Mouse (Mus musculus) spleen, embryonic (tissue): ENCODE measurements around the gene Tcte1.

Source experiments
- CTCF ChIA-PET: fragments of 350-600 bp; sonication (Branson Sonifier 250); formaldehyde crosslinking; loops from one replicate; lab custom pipeline; 2022; lab: Charles Lee

The Tcte1 gene

GRCm38 (mm10) chr17:45580958-45581477, 57.8 kb downstream of the Tcte1 start:
- CTCF ChIA-PET, result no interaction called here

- CTCF ChIA-PET, result interaction anchor here (0.8 to 1.3 kb wide), 3 partner anchors 10 to 28 kb away, joined by 3 to 4 read pairs (median 3); no protein-coding TSS in a partner anchor
These were observed 58.3 kb downstream of the Tcte1 start for GRCm38 (mm10) chr17:45581567-45581983.

GRCm38 (mm10) chr17:45582188-45582587, 59.0 kb downstream of the Tcte1 start:
- CTCF ChIA-PET, result interaction anchor here (0.6 to 1.5 kb wide), 6 partner anchors 10 to 137 kb away, joined by 3 to 15 read pairs (median 4); no protein-coding TSS in a partner anchor

GRCm38 (mm10) chr17:45582715-45583355, 59.6 kb downstream of the Tcte1 start:
- CTCF ChIA-PET, result interaction anchor here (0.6 to 3.3 kb wide), 8 partner anchors 9 to 138 kb away, joined by 3 to 15 read pairs (median 4); partner anchors contain the start of gene Hsp90ab1

- CTCF ChIA-PET, result interaction anchor here (0.7 to 3.3 kb wide), 5 partner anchors 10 to 58 kb away, joined by 3 to 10 read pairs (median 3); no protein-coding TSS in a partner anchor
These were observed 61.1 kb downstream of the Tcte1 start for GRCm38 (mm10) chr17:45584096-45584896.

- CTCF ChIA-PET, result interaction anchor here (0.7 to 3.3 kb wide), 5 partner anchors 9 to 57 kb away, joined by 3 to 10 read pairs (median 3); no protein-coding TSS in a partner anchor
These were observed 61.9 kb downstream of the Tcte1 start for GRCm38 (mm10) chr17:45584939-45585678.

GRCm38 (mm10) chr17:45585725-45586448, 62.7 kb downstream of the Tcte1 start:
- CTCF ChIA-PET, result interaction anchor here (3.3 kb wide), 1 partner anchor 41 kb away, joined by 10 read pairs; no protein-coding TSS in a partner anchor

- CTCF ChIA-PET, result no interaction called here
These were observed 63.2 kb downstream of the Tcte1 start for GRCm38 (mm10) chr17:45586449-45586837.

- CTCF ChIA-PET, result no interaction called here
These were observed 65.1 kb downstream of the Tcte1 start for GRCm38 (mm10) chr17:45588370-45588769.

GRCm38 (mm10) chr17:45589236-45589635, 66.0 kb downstream of the Tcte1 start:
- CTCF ChIA-PET, result no interaction called here

- CTCF ChIA-PET, result no interaction called here
These were observed 66.6 kb downstream of the Tcte1 start for GRCm38 (mm10) chr17:45589844-45590243.

GRCm38 (mm10) chr17:45590410-45590809, 67.2 kb downstream of the Tcte1 start:
- CTCF ChIA-PET, result no interaction called here

GRCm38 (mm10) chr17:45591701-45592605, 68.7 kb downstream of the Tcte1 start:
- CTCF ChIA-PET, result interaction anchor here (0.5 to 1.5 kb wide), 2 partner anchors 51 to 897 kb away, joined by 3 to 5 read pairs; no protein-coding TSS in a partner anchor
